Mouse (Mus musculus) neutrophil, adult 83 days (primary cell): ENCODE data around the gene Anp32b. TPM values are rescaled to one million over a fixed set of nuclear protein-coding genes. Genes with fewer than 3 reads are reported as not detected.

Experiments
- total RNA-seq, 2 experiments: library from RNA; stranded (reverse); gene quantifications; one replicate each; pipeline ENCODE4 v1.2.4; 2023

The Anp32b gene
- 100 to 1,000 TPM; 215 to 233 TPM for total RNA-seq

DNA sequence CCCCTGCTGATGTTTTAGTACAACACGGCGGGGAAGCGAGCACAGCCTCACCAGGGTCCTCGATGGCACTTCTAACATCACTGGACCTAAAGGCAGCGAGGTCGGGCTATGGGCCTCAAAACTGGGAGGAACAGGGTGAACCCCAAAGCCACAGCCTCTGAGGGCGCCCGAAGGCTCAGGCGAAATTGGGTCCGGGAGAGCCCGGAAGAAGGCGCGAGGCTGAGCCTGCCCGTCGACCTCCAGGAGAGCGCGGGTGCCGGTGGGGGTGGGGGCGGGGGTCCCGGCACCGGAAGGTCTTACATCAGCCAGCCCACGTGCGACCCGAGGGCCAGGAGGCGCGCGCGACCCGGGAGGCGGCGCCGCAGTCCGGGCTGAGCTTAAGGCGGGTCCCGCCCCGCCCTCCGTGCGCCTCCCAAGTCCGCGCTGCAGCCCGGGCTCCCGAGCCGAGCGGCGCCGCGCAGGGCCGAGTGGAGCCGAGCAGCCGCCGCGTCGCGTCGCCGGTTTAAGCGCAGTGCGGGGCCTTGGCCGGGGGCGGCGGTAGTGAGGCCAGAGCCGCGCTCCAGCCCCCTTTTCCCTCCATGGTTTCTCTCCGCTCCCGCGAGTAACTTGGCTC, at the start of gene Anp32b:
Gene Anp32b, plus strand, starts transcription at position 384 of the 613 bp plus-strand sequence.

DNA sequence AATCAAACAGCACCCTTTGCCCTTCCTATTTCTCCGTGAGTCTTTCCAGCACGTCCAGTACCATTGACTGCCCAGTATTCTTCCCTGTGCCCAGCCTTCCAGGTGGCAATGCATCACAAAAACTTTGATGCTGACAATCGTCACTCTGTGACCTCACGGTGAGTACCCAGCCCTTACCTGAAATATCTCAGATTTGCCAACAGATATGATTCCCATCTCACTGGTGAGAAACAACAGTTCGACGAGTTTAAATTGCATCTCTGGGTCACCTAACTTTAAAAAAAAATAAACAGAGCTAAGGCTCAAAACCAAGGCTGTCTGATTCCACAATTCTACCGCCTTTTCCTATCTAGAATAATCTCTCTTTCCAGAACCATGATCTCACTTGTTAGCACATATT, 37.3 kb upstream of the Anp32b start, which contains the start of gene Hemgn:
Gene Hemgn, minus strand, starts transcription at position 101 of the 400 bp plus-strand sequence.

DNA sequence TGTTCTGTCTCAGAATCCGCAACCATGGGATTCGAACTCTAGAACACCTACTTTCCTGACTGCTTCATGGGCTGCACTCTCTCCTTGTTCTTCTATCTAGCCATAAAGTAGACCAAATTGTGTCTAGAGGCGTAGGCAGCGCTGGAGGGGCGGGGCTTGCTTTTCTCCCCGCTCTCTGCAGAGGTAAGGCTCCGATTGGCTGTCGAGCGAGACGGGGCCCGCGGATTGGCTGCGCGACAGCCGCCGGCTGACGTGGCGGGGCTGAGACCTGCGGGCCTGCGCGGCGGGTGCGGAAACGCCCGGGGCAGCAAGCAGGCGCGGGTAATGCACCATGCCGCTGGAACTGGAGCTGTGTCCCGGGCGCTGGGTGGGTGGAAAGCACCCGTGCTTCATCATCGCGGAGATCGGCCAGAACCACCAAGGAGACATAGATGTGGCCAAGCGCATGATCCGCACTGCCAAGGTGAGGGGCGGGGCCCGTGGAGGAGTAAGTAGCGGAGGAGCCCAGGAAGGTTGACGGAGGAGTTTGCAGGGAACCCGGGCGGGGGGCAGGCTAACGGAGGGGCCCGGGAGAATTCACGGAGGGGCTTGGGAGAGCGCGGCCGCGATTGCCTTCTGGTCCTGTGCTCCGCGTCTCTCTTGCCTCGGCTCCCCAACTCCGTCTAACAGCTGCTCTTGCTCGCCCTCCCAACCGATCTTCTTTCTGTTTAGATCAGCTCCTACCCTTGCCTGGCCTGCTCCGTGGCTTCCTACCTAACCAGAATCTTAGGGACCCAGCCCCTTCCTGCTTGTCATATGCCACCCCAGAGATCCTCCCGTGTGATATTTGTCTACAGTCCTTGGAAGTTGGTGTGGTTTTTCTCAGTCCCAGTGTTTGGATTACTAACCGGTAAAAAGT, 38.6 kb downstream of the Anp32b start, which contains the start of gene Nans:
Gene Nans, plus strand, starts transcription at position 221 of the 898 bp plus-strand sequence.

Other genes with a start within 250 kb of the Anp32b start
- gene Foxe1, start 107.3 kb upstream of the Anp32b start, total RNA-seq: under 1 TPM in 1 of 2 experiments, not detected in 1; 0.15 TPM
- gene Trmo, start 61.5 kb upstream of the Anp32b start, total RNA-seq: 1 to 10 TPM; 3.8 to 5.2 TPM
- gene Hemgn, start 37.4 kb upstream of the Anp32b start, total RNA-seq: 10 to 100 TPM; 22.8 to 40.2 TPM
- 10 to 100 TPM; 36.4 to 43.8 TPM for gene Nans, start 38.3 kb downstream of the Anp32b start, total RNA-seq
- gene Trim14, start 85.2 kb downstream of the Anp32b start, total RNA-seq: 10 to 100 TPM; 21.8 to 22.8 TPM
- gene Coro2a, start 151.3 kb downstream of the Anp32b start, total RNA-seq: 10 to 100 TPM; 39.7 to 47.9 TPM
- gene Tbc1d2, start 199.3 kb downstream of the Anp32b start, total RNA-seq: 10 to 100 TPM; 48.9 to 49.1 TPM